Mouse (Mus musculus): Measurements from ENCODE around the gene Baiap2.

Baiap2 gene

DNA sequence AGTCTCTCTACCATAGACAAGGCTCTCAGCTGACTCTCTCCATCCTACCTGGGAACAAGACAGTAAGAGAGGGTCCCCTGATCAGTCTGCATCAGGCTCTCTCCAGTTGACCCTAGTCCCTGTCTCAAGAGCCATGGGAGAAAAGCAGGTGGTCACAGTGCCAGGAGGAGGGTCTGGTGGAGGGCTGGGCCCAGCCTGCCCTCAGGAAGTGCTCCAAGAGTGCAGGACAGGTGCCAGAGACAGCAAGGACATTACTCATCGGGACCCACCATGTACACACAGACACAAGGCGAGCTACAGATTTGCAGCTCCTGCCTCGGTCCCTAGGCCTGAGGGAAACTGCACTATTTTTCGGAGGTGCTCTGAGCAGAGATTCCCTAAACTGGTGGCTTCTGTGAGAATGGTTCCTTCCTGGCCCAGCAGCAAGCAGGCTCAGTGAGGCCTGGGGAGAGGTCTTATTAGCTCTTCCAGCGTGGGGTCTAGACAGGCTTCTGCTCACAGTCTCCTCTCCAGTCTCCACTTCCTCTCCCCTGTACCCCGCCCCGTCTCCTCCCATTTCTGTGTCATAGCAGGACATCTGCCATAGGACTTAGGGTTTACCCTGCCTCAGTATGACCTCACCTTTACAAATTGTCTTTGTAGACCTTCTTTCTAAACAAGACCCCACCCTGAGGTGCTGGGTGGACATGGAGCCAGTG is 99.7 kb downstream of the Baiap2 start:
- DNase-seq (ENCODE audit: low spot score), result no peak

DNA sequence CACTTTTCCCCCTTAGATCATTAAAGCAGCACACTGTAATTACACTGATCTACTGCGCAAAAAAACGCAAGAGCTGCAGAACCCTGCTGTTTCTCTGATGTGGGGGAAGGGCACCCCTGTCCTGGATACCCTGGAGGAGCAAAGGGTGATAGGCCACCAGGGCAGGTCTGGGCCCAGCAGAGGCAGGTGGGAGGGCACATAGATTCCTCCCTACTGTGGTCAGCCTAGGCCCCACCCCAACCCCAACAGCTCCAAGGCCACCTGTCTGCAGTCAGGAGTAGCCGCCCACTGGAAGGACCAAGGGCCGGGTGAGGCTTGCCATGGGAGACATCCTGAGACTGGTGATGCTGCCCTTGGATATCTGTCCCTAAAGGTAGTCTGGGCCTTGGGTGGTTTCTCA is 102.8 kb downstream of the Baiap2 start:
- DNase-seq (ENCODE audit: low spot score), result no peak

DNA sequence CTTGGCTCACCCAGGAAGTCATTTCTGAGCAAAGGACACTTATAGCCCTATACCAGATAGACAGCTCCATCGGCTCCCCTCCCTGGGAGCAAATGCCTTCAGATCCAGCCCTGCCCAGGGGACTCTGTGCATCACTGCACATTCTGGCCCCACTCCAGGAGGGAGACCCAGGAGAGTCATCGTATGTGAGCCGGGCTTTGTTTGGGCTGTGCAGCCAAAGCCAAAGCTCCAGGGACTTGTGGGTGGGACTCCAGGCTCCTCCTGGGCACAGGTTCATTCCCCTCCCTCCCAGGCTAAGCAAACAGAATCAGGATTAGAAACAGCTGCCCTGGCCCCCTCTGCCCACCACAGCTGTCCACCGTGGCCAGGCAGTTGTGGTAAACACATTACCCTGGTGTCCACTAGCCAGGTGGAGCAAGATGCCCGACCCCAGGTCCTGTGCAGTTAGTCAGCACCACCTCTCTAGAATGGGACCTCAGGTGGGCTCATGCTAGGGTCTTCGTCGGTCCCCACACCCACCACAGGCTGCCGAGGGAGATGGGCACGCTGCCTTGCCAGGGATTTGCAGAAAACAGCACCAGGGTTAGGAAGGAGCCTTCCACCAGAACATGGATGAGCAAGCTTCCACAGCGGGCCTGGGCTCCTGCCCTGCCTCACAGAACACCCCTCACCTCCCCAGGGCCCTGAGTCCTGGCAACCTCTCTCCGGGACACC is 103.4 kb downstream of the Baiap2 start:
- no peak for DNase-seq (ENCODE audit: low spot score)

DNA sequence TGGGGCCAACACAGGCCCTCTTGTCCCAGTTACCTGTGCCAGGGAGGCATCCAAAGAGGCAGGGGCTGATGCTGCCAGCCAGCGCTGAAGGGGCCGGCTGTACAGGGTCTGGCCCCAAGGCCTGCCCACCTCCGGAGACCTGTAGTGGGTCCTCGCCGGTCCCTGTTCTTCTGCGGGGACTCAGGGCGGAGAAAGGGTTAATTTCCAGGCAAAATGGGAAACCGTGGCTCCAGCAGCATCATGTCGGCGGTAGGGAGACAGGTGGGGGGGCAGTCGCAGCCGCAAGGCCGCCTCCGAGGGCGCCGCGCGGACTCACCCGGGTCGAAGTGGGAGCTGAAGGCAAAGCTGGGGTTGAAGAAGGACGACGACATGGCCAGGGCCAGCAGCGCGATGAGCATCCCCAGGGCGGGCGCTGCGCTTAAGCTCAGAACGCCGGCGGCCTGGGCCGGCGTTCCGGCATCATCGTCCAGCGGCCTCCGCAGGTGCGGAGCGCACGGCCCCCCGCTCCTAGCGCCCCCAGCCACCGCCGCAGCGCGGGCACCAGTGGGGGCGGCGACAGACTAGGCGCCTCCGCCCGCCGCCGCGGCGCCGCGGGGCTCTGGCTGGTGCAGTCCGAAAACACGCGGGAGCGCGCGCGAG is 104.1 kb downstream of the Baiap2 start, which contains the start of gene Aatk:
TSS of gene Aatk (minus strand) at position 615 of the 639 bp plus-strand sequence.
- no peak for DNase-seq (ENCODE audit: low spot score)

DNA sequence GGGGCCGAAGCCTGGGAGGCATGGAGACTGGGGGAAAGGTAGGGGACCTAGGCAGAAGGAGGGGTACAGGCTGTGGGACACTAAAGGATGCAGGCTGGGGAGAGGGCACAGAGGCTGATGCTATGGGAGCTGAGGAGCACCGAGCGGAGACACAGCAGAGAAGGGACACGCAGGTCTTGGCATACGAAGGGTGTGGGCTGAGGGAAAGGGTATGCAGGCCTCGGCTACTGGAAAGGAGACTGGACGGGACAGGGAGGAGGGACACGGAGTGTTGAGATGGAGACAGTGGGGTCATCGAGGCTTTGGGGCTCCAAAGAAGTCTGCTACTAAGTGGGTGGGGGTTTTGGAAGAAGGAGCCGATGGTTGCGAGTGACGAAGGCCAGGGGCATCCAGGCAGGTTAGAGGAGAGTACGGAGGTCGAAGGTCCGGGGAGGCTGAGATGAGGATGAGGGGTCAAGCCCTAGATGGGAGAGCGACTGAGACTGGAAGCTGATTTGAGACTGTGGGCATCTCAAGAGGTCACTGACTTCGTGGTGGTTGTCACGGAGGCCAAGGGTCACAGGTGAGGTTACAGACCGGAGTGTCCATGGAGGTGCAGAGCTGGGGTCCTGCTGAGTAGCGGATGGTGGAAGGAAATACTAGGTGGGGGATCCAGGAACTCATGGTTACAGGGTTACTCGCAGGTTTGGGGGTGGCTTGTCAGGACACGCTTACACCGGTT is 105.1 kb downstream of the Baiap2 start:
- DNase-seq (ENCODE audit: low spot score), result no peak

DNA sequence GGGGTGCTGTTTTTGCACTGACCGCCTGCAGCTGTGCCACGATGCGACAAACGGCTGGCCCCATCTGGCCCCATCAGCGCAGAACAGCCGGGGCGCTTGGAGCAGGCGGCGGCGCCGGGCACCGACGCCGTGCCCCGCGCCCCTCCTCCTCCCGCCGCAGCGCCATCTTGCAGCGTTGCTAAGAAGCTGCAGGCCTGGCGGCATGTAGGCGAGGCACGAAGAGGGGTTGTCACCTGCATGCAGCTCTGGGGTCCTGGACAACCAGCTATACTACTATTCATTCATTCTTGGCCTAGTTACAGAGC is 105.6 kb downstream of the Baiap2 start:
- DNase-seq (ENCODE audit: low spot score), result no peak

DNA sequence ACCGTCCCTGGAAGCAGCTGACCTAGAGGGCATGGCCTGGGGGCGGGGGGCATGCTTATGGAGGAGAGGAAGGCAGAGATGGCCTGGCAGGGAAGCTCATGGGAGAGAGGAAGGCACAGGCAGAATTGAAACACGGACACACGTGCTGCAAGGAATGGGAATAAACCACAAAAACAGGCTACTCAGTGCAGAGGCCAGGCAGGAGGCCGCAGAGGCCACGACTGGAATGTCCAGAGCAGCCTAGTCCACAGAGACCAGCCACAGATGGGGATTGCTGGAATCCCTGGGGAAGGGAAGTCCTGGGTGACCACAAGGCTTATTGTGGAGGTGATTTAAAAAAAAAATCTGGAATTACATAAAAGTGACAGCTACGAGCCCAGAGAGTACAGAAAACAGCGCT is 106.5 kb downstream of the Baiap2 start:
- no peak for DNase-seq (ENCODE audit: low spot score)

DNA sequence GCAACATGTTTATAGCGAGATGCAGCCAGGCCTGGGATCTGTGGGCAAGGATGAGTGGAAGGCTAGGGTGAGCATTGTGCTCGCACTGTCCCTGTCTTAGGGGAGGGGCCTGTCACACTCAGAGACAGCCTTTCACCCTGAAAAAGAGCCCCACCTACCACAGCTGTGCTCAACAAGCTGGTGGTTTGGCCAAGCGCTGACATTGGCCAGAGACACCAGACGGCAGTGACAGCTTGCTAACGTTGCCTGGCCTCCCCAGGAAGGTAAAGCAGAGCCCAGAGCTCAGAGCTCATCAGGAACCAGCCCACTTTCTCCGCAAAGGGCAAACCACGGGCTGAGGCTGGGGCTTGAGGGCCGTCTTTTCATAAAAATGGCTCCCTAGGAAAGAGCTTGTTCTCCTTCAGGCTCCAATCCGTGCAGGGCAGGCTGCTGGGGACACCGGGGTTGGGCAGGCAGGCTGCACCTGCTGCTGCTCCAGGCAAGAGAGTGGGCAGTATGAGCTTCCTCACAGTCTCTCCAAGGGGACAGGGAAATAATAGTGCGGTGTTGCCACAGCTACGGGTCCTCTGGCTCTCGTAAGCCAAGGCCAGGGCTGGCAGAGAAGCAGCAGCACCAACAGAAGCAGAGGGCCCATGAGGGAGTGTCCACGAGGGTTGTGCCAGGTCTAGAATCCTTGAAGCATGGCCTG is 108.7 kb downstream of the Baiap2 start:
- no peak for DNase-seq (ENCODE audit: low spot score)

DNA sequence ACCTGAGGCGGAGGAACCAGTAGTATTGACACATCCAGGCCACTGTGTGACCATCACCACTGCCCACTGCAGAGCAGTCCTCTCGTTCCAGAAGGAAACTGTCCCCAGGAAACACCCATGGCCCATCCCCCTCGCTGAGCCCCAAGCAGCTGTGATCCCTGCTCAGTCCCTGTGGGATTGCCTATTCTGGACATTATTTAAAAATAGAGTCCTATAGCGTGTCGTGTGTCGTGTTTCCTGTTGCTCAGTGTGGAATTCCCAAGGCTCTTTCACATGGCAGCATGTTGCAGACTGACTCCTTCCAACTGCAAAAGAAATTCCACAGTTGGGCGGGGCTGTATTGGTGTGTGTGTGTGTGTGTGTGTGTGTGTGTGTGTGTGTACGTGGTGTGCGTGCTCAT is 109.7 kb downstream of the Baiap2 start:
- DNase-seq (ENCODE audit: low spot score), result no peak

DNA sequence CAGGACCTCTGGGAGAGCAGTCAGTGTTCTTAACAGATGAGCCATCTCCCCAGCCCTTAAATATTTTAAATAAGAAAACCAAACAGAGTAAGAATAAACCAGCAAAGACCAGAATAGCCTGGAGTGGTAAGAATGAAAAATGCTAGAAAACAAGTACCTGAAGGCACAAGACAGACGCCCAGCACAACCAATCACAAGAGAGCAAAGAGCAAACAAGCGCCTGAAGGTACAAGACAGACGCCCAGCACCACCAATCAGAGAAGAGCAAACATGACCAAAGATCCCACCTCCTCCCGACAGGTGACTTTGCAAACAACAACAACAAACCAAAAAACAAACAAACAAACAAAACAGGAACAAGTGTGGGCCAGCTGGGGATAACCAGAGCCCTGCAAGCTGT is 111.3 kb downstream of the Baiap2 start:
- DNase-seq (ENCODE audit: low spot score), result no peak

DNA sequence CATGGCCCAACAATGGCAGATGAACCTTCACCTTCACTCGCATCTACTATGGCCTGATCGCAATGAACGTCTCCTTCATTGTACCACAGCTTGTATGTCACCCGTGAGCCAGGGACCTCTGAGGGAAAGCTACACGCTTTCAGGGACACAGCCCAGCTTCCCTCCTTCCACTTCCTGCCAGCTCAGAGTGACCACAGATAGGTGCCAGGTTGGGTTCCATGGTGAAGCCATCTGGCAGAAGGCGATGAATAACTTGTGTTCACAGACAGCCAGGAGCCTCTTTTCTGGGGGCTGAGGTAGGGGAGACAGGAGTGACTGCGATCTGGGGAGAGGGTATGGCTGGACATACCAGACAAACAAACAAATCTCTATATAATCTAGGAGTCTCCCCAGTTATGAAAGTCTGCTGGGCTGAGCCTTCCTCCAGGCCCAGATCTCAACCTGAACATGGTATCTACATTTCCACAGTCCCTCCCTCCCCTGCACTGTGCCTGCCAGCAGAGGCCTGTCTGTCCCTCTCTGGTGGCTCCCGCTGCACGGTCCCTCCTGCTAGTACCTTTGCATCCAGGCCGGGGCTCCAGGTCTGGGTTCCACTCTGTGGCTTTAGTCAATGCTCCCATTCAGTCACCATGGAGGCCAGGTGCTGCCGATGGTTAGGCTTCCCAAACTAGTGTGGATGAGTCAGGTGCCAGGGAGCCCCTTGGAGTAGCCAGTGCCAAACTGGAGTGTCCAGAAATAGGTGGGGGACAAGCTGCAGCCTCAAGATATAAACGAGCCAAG is 113.6 kb downstream of the Baiap2 start:
- no peak for DNase-seq (ENCODE audit: low spot score)
